Mouse (Mus musculus) heart, embryonic 14.5 days (tissue): ENCODE measurements around the gene Nagpa. TPM values are rescaled to one million over a fixed set of nuclear protein-coding genes. Genes with fewer than 3 reads are reported as not detected.
"Not testable (repeated sequence)": the region's sequence is repeated elsewhere in the genome, so short reads cannot be mapped to it uniquely, and the experiment has no call there.

Source experiments
- ATAC-seq: fragments of 200-750 bp; cut with Nextera tagmentation; 2 replicates; pipeline ENCODE4 v1.8.0; 2017; ENCODE audit warnings: low read depth, moderate TSS enrichment; ENCODE audit not compliant: insufficient number of reproducible peaks, insufficient read depth, low FRiP score
- H3K27ac ChIP-seq, 2 experiments: fragments of 200-500 bp in 1 of 2; fragments of 300-500 bp in 1 of 2; sonication (generic) in 1 of 2; replicated peaks in 1 of 2; 2 replicates each; pipeline ENCODE4 v1.5.1; 2012 to 2014; ENCODE audit warnings: low read depth in 2 of 2, low read length in 2 of 2, control low read depth in 1 of 2, mild to moderate bottlenecking in 1 of 2, mixed read lengths in 1 of 2; ENCODE audit not compliant: control insufficient read depth in 1 of 2, insufficient read depth in 1 of 2
- H3K27me3 ChIP-seq: fragments of 300-500 bp; sonication (generic); 2 replicates; pipeline ENCODE4 v1.6.1; 2014; ENCODE audit warnings: mild to moderate bottlenecking, low read length, control low read depth; ENCODE audit not compliant: control insufficient read depth, insufficient read depth
- H3K36me3 ChIP-seq: fragments of 300-500 bp; sonication (generic); 2 replicates; pipeline ENCODE4 v1.6.1; 2014; ENCODE audit warnings: mild to moderate bottlenecking, control low read depth, low read length, mixed read lengths; ENCODE audit not compliant: control insufficient read depth, insufficient read depth
- H3K4me1 ChIP-seq, 2 experiments: fragments of 200-500 bp in 1 of 2; fragments of 300-500 bp in 1 of 2; sonication (generic) in 1 of 2; 2 replicates each; pipeline ENCODE4 v1.6.1; 2012 to 2014; ENCODE audit warnings: low read length in 2 of 2, control low read depth in 1 of 2, mixed read lengths in 1 of 2; ENCODE audit not compliant: control insufficient read depth in 2 of 2, insufficient read depth in 2 of 2
- H3K4me2 ChIP-seq: fragments of 300-500 bp; sonication (generic); 2 replicates; pipeline ENCODE4 v1.6.1; 2014; ENCODE audit warnings: mild to moderate bottlenecking, low read length
- H3K4me3 ChIP-seq, 2 experiments: fragments of 200-500 bp in 1 of 2; fragments of 300-500 bp in 1 of 2; sonication (generic) in 1 of 2; 2 replicates each; pipeline ENCODE4 v1.5.1; 2012 to 2014; ENCODE audit warnings: low read length in 2 of 2, mild to moderate bottlenecking in 2 of 2, control low read depth in 1 of 2, low read depth in 1 of 2, moderate library complexity in 1 of 2; ENCODE audit not compliant: control insufficient read depth in 1 of 2, insufficient read depth in 1 of 2
- H3K9ac ChIP-seq: fragments of 300-500 bp; sonication (generic); 2 replicates; pipeline ENCODE4 v1.6.1; 2014; ENCODE audit warnings: mild to moderate bottlenecking, low read length
- H3K9me3 ChIP-seq: fragments of 300-500 bp; sonication (generic); 2 replicates; pipeline ENCODE4 v1.6.1; 2016; ENCODE audit warnings: low read length, control low read depth; ENCODE audit not compliant: control insufficient read depth
- WGBS: fragments of 180-500 bp; shearing (Covaris S2); extraction: QIAGEN DNeasy Blood & Tissue Kit; methylation state at CpG from one replicate; pipeline ENCODE4 v1.1.7; 2014; 5-methylcytosine and 5-hydroxymethylcytosine counted together
- polyA plus RNA-seq: library from polyadenylated mRNA; unstranded; fragments of >200 nt; fragmentation: Nextera tagmentation; extraction: Ambion mirVana; gene quantifications from 2 replicates; pipeline ENCODE4 v1.2.1, GENCODE M21; 2014

Gene Nagpa
- polyA plus RNA-seq, 1 experiment from 2014 or later = 13.7 TPM

DNA sequence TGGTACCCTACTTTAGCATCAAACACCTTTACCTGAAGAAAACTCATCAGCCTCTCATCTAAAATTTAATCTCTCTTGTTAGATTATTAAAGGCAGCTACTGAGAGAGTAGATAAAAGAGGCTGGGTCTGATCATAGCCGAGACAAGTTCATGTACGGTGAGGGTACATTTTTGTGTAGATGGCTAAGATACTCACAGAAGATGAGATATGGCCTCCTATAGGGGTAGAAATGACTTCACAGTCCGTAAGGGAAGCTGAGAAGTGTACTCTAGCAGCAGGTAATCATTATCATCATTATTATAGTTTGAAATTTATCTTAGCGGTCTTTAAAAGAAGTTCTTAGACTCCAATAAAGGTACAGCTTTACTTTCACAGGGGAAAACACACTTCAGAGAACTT, 29.2 kb upstream of the Nagpa start:
- Histone ChIP-seq H3K4me1 (peaks cover 3 to 6% of the 10 kb centered on the region in 2 experiments), H3K4me3 (peak overlapping the region in 1 of 2 experiments; percentile 76; a peak in 2 of 4 replicates), H3K27ac (no peak overlapping the region), H3K27me3 (no peaks in the 10 kb centered on the region), H3K9me3 (0 out of 2 replicates have a peak, but pooled peaks cover 2% of the 10 kb centered on the region), H3K4me2 (peak overlapping the region; percentile 81), H3K36me3 (peaks cover 4% of the 10 kb centered on the region; the same call in 1 of the 2 replicates), H3K9ac (no peak overlapping the region; the same call in 1 of the 2 replicates)
- 67% methylated on average over 4 of the region's 4 CpGs for WGBS
- ATAC-seq = no peak

DNA sequence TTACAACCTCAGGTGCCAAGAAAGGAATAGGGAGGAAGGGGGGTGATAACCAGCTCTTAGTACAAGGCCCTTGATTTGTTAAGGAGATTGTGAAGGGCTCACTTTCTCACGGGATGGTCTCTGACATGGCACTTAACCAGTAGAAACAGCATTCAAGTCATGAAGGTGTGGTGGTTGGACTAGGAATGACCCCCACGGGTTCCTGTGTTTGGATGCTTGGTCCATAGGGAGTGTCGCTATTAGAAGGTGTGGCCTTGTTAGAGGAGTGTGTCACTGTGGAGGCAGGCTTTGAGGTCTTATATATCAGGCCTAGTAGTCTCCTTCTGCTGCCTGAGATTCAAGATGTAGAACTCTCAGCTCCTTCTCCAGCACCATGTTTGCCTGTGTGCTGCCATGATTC, 24.3 kb upstream of the Nagpa start:
- H3K36me3 ChIP-seq, H3K27ac ChIP-seq: not testable (repeated sequence)
- WGBS = 88% methylated on average over 3 of the region's 3 CpGs

DNA sequence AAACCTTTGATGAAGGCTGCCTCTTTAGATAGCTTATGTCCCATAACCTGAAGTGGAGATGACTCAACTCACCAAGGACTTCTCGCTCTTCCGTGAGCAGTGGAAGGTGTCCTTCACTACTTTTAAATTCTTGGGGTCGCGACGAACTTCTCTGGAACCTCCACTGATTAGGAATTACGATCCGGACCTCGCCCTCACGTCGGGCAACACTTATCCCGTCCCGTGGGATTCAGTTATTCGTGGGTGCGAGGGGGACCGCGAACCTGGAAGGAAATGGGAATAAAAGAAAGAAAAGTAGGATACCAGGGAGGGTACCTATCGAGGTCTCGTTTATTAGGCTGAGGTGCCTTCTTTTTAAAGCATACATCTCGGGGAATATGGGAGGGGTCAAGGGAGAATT, 23.7 kb upstream of the Nagpa start:
- not testable (repeated sequence) for H3K9ac ChIP-seq, H3K27ac ChIP-seq, H3K36me3 ChIP-seq, H3K4me2 ChIP-seq, H3K4me3 ChIP-seq, H3K9me3 ChIP-seq, ATAC-seq, H3K27me3 ChIP-seq, H3K4me1 ChIP-seq
- 65% methylated on average over 19 of the region's 19 CpGs for WGBS

More for the DNA sequence above, 24.3 kb upstream of the Nagpa start:
- not testable (repeated sequence) for ATAC-seq, H3K9ac ChIP-seq, H3K4me2 ChIP-seq, H3K9me3 ChIP-seq, H3K27me3 ChIP-seq, H3K4me1 ChIP-seq, H3K4me3 ChIP-seq

DNA sequence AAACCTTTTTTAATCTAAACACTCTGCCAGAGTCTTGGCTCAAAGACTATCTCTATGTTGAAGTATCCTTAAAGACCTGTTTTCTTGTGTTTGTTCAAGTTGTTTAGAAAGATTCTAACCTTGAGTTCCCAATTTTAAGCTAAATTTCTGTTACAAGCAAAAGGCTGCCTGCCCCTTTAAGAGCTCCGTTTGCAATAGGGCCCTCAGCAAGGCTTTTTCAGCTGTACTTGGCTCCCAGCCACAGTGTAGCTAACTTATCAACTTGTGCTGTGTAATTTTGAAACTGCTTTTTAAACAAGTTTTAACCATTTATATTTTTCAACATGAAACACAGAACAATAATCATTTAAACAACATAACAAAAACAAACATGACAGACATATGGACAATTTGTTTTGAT, 22.7 kb upstream of the Nagpa start:
- not testable (repeated sequence) for H3K4me2 ChIP-seq, H3K27me3 ChIP-seq, H3K9me3 ChIP-seq, H3K4me3 ChIP-seq, H3K27ac ChIP-seq, ATAC-seq, H3K9ac ChIP-seq, H3K4me1 ChIP-seq, H3K36me3 ChIP-seq
- 0% methylated on average over 1 of the region's 1 CpGs for whole genome bisulfite sequencing

DNA sequence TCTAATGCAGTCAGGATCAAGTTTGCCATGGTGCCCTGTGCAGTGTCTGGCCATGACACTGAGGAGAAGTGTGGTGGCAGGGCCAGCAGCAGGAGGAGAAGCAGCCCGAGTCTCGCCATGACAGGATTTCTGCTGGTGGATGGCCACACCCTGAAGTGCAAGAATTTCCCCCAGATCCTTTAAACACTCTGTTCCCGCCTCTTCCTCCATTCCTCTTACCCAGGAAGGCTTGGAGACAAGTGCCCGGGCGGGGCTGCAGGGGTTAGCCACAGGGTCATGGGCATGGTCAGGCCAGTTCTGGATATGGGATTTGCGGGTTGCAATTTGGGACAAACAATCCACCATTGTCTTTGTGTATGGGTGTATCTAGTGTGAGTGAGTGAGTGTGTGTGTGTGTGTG, 18.3 kb upstream of the Nagpa start, which contains the start of gene AU021092:
AU021092 (minus strand) TSS at position 160 of the 400 bp plus-strand sequence.
- H3K4me3 ChIP-seq = no peak within 1 kb of the TSS
- no peak for ATAC-seq

DNA sequence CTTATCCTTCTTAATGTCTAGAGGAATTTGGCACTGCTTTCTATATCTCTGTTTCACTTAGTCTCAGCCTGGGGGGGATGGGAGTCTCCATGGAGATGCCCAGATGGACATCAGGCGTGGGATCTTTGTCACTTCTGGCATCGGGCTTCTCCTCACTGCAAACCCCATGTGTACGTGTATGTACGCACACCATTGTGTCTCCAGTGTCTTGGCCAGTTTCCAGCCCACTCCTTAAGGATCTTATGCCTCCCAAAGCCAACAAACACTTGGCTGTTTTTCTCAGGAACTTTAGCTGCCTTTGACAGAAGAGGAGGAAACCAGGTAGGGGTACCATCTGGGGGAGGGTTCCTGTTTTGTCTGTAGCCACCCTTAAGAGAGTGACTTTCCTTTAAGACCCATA, 17.6 kb upstream of the Nagpa start:
- Histone ChIP-seq H3K9me3 (no peaks in the 10 kb centered on the region), H3K4me1 (peaks cover 0 to 4% of the 10 kb centered on the region in 2 experiments; a peak in 2 of 4 replicates), H3K27me3 (no peaks in the 10 kb centered on the region), H3K27ac (no peak overlapping the region), H3K4me2 (no peak overlapping the region), H3K36me3 (no peaks in the 10 kb centered on the region), H3K9ac (no peak overlapping the region), H3K4me3 (no peak overlapping the region)
- ATAC-seq = peak; percentile 6; the same call in 1 of the 2 replicates
- 45% methylated on average over 4 of the region's 4 CpGs for WGBS

More for the DNA sequence above, 18.3 kb upstream of the Nagpa start, which contains the start of gene AU021092:
- WGBS = 71% methylated on average over 6 of the region's 6 CpGs
- H3K4me1 ChIP-seq = peaks cover 0 to 1% of the 10 kb centered on the region in 2 experiments; a peak in 2 of 4 replicates
- H3K27ac ChIP-seq = no peak within 1 kb of the TSS
- H3K9ac ChIP-seq = no peak within 1 kb of the TSS
- no peaks in the 10 kb centered on the region for H3K36me3 ChIP-seq
- H3K9me3 ChIP-seq = no peaks in the 10 kb centered on the region
- H3K27me3 ChIP-seq = no peaks in the 10 kb centered on the region
- H3K4me2 ChIP-seq = no peak within 1 kb of the TSS

DNA sequence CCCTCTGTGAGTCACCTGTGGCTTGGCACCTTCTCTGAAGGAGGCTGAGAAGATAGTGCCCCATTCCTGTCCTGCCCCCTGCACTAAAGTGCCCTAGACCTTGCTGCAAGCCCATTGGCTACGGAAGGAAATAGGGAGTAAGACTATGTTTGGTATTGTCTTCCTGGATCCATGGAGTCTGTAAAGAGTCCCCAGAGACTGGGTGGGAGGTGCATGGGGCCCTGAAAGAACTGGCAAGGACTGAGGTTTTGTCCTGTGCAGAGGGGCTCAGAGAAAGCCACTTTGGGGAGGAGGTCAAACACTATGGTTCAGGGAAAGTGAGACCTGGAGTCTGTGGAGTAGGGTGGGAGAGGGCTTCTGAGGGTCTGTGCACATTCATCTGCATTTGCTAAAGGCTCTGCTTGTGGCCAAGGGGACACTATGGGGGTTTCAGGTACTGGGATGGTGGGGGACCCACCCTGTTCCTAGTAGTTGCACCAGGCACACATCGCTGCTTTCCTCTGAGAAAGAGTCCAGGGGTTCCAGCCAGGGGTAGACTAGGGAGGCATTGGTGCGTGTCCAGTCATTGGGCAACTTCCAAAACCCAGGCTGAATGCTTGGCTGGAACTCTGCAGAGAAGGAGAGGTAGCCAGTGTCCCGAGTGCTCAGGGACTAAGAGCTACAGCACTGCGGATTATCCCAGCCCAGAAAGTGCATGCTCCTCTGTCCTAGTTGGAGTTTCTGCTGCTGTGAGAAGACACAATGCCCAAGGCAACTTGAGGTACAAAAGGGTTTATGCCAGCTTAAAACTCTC, 13.7 kb upstream of the Nagpa start:
- no peak overlapping the region for H3K27ac ChIP-seq
- H3K27me3 ChIP-seq = no peaks in the 10 kb centered on the region
- H3K4me1 ChIP-seq = peaks cover 0 to 4% of the 10 kb centered on the region in 2 experiments; a peak in 2 of 4 replicates
- no peak for ATAC-seq
- no peaks in the 10 kb centered on the region for H3K36me3 ChIP-seq
- no peaks in the 10 kb centered on the region for H3K9me3 ChIP-seq
- no peak overlapping the region for H3K4me2 ChIP-seq
- WGBS = 73% methylated on average over 5 of the region's 5 CpGs
- no peak overlapping the region for H3K4me3 ChIP-seq
- H3K9ac ChIP-seq = no peak overlapping the region
